Mouse (Mus musculus): ENCODE results near the gene Asxl2. TPM values are rescaled to one million over a fixed set of nuclear protein-coding genes. Genes with fewer than 3 reads are reported as not detected.
A peak's percentile ranks its signal among the peaks of the same experiment; 100 is the strongest.

Asxl2 gene
- 6.9 and 8.0 TPM in 2 replicates for polyA plus RNA-seq (2015; fragmentation: Nextera tagmentation; extraction: Ambion mirVana)

- no peak for TF ChIP-seq EP300 (optimal IDR thresholded peaks at IDR 0.05)
- TF ChIP-seq CTCF (IDR thresholded peaks at IDR 0.05; ENCODE audit: low read depth), result peak; percentile 12; the same call in 1 of the 2 replicates
- Histone ChIP-seq H3K4me3 (ENCODE audit: low read depth, low read length) (peak within 1 kb of the TSS; percentile 98), H3K36me3 (ENCODE audit: control insufficient read depth, insufficient read depth, low read length) (no peaks in the 10 kb centered on the region), H3K27ac (replicated peaks) (peak within 1 kb of the TSS; percentile 100), H3K9me3 (ENCODE audit: control insufficient read depth, low read length) (no peaks in the 10 kb centered on the region), H3K4me1 (replicated peaks; ENCODE audit: control insufficient read depth, insufficient read depth) (no peaks in the 10 kb centered on the region), H3K4me2 (replicated peaks; ENCODE audit: low read depth) (peak within 1 kb of the TSS; percentile 68), H3K9ac (ENCODE audit: low read length) (peak within 1 kb of the TSS; percentile 99), H3K27me3 (ENCODE audit: control insufficient read depth, insufficient read depth, low read length) (no peaks in the 10 kb centered on the region)
- DNase-seq (ENCODE audit: low spot score) (peak; percentile 100), ATAC-seq (ENCODE audit: low FRiP score, low TSS enrichment) (peak; percentile 98)
- under 1% methylated on average over 53 of the region's 53 CpGs for WGBS
Measured at GRCm38 (mm10) chr12:3426530-3427034, at the start of gene Asxl2. Gene Asxl2, plus strand, starts transcription at chr12:3426857.

- H3K9ac ChIP-seq (ENCODE audit: low read length), result no peak overlapping the region
- no peak for DNase-seq (ENCODE audit: low spot score)
- no peak for TF ChIP-seq EP300 (optimal IDR thresholded peaks at IDR 0.05)
- TF ChIP-seq CTCF (IDR thresholded peaks at IDR 0.05; ENCODE audit: low read depth), result peak; percentile 52
Measured at GRCm38 (mm10) chr12:3377190-3377589, 49.5 kb upstream of the Asxl2 start.

GRCm38 (mm10) chr12:3377755-3378154 lies 48.9 kb upstream of the Asxl2 start:
- TF ChIP-seq EP300 (optimal IDR thresholded peaks at IDR 0.05), result no peak
- TF ChIP-seq CTCF (IDR thresholded peaks at IDR 0.05; ENCODE audit: low read depth), result no peak
- Histone ChIP-seq H3K4me2 (replicated peaks; ENCODE audit: low read depth) (no peak overlapping the region), H3K4me3 (ENCODE audit: low read depth, low read length) (no peak overlapping the region), H3K4me1 (replicated peaks; ENCODE audit: control insufficient read depth, insufficient read depth) (no peaks in the 10 kb centered on the region), H3K36me3 (ENCODE audit: control insufficient read depth, insufficient read depth, low read length) (no peaks in the 10 kb centered on the region; the same call in 1 of the 2 replicates), H3K9me3 (ENCODE audit: control insufficient read depth, low read length) (no peaks in the 10 kb centered on the region), H3K9ac (ENCODE audit: low read length) (no peak overlapping the region), H3K27ac (replicated peaks) (no peak overlapping the region), H3K27me3 (ENCODE audit: control insufficient read depth, insufficient read depth, low read length) (no peaks in the 10 kb centered on the region)
- ATAC-seq (ENCODE audit: low FRiP score, low TSS enrichment), result no peak
- no peak for DNase-seq (ENCODE audit: low spot score)
- 67% methylated on average over 5 of the region's 5 CpGs for WGBS

More at GRCm38 (mm10) chr12:3377190-3377589, 49.5 kb upstream of the Asxl2 start:
- Histone ChIP-seq H3K4me3 (ENCODE audit: low read depth, low read length) (no peak overlapping the region), H3K36me3 (ENCODE audit: control insufficient read depth, insufficient read depth, low read length) (no peaks in the 10 kb centered on the region), H3K27ac (replicated peaks) (no peak overlapping the region), H3K9me3 (ENCODE audit: control insufficient read depth, low read length) (no peaks in the 10 kb centered on the region), H3K4me2 (replicated peaks; ENCODE audit: low read depth) (no peak overlapping the region), H3K4me1 (replicated peaks; ENCODE audit: control insufficient read depth, insufficient read depth) (no peaks in the 10 kb centered on the region), H3K27me3 (ENCODE audit: control insufficient read depth, insufficient read depth, low read length) (no peaks in the 10 kb centered on the region)
- ATAC-seq (ENCODE audit: low FRiP score, low TSS enrichment), result no peak
- WGBS, result 26% methylated on average over 3 of the region's 3 CpGs

GRCm38 (mm10) chr12:3384860-3385259 lies 41.8 kb upstream of the Asxl2 start:
- no peak for ATAC-seq (ENCODE audit: low FRiP score, low TSS enrichment)
- TF ChIP-seq CTCF (IDR thresholded peaks at IDR 0.05; ENCODE audit: low read depth), result no peak

GRCm38 (mm10) chr12:3385271-3385670 lies 41.4 kb upstream of the Asxl2 start:
- Histone ChIP-seq H3K27me3 (ENCODE audit: control insufficient read depth, insufficient read depth, low read length) (no peaks in the 10 kb centered on the region), H3K9ac (ENCODE audit: low read length) (no peak overlapping the region), H3K36me3 (ENCODE audit: control insufficient read depth, insufficient read depth, low read length) (peaks cover 3% of the 10 kb centered on the region; the same call in 1 of the 2 replicates), H3K4me2 (replicated peaks; ENCODE audit: low read depth) (no peak overlapping the region), H3K27ac (replicated peaks) (no peak overlapping the region), H3K4me1 (replicated peaks; ENCODE audit: control insufficient read depth, insufficient read depth) (no peaks in the 10 kb centered on the region), H3K4me3 (ENCODE audit: low read depth, low read length) (no peak overlapping the region), H3K9me3 (ENCODE audit: control insufficient read depth, low read length) (no peaks in the 10 kb centered on the region)
- no peak for ATAC-seq (ENCODE audit: low FRiP score, low TSS enrichment)
- no peak for DNase-seq (ENCODE audit: low spot score)
- TF ChIP-seq CTCF (IDR thresholded peaks at IDR 0.05; ENCODE audit: low read depth) (no peak), EP300 (optimal IDR thresholded peaks at IDR 0.05) (no peak)
- 87% methylated on average over 6 of the region's 6 CpGs for WGBS

More at GRCm38 (mm10) chr12:3384860-3385259, 41.8 kb upstream of the Asxl2 start:
- no peak for DNase-seq (ENCODE audit: low spot score)
- H3K4me3 ChIP-seq (ENCODE audit: low read depth, low read length), result no peak overlapping the region
- H3K9me3 ChIP-seq (ENCODE audit: control insufficient read depth, low read length), result no peaks in the 10 kb centered on the region
- no peak overlapping the region for H3K4me2 ChIP-seq (replicated peaks; ENCODE audit: low read depth)
- no peaks in the 10 kb centered on the region for H3K27me3 ChIP-seq (ENCODE audit: control insufficient read depth, insufficient read depth, low read length)
- no peaks in the 10 kb centered on the region for H3K4me1 ChIP-seq (replicated peaks; ENCODE audit: control insufficient read depth, insufficient read depth)
- no peak overlapping the region for H3K27ac ChIP-seq (replicated peaks)
- H3K36me3 ChIP-seq (ENCODE audit: control insufficient read depth, insufficient read depth, low read length), result peaks cover 3% of the 10 kb centered on the region; the same call in 1 of the 2 replicates
- WGBS, result 81% methylated on average over 1 of the region's 1 CpGs
- H3K9ac ChIP-seq (ENCODE audit: low read length), result no peak overlapping the region

GRCm38 (mm10) chr12:3385940-3386339 lies 40.7 kb upstream of the Asxl2 start:
- WGBS, result 74% methylated on average over 10 of the region's 10 CpGs
- no peak overlapping the region for H3K4me2 ChIP-seq (replicated peaks; ENCODE audit: low read depth)
- H3K27me3 ChIP-seq (ENCODE audit: control insufficient read depth, insufficient read depth, low read length), result no peaks in the 10 kb centered on the region
- no peaks in the 10 kb centered on the region for H3K4me1 ChIP-seq (replicated peaks; ENCODE audit: control insufficient read depth, insufficient read depth)
- H3K27ac ChIP-seq (replicated peaks), result no peak overlapping the region
- no peak overlapping the region for H3K9ac ChIP-seq (ENCODE audit: low read length)
- no peak for ATAC-seq (ENCODE audit: low FRiP score, low TSS enrichment)
- peaks cover 3% of the 10 kb centered on the region; the same call in 1 of the 2 replicates for H3K36me3 ChIP-seq (ENCODE audit: control insufficient read depth, insufficient read depth, low read length)
- no peak for DNase-seq (ENCODE audit: low spot score)
- no peak for TF ChIP-seq EP300 (optimal IDR thresholded peaks at IDR 0.05)
- TF ChIP-seq CTCF (IDR thresholded peaks at IDR 0.05; ENCODE audit: low read depth), result no peak
- no peak overlapping the region for H3K4me3 ChIP-seq (ENCODE audit: low read depth, low read length)
- no peaks in the 10 kb centered on the region for H3K9me3 ChIP-seq (ENCODE audit: control insufficient read depth, low read length)

Measured in stomach, postnatal 0 days (tissue).